Mouse (Mus musculus) lung, postnatal 10 days (tissue): Measurements from ENCODE around the gene Tbx6.

Source experiments
- DNase-seq: peaks from one replicate; pipeline ENCODE4 v3.0.0; 2021

Gene Tbx6

DNA sequence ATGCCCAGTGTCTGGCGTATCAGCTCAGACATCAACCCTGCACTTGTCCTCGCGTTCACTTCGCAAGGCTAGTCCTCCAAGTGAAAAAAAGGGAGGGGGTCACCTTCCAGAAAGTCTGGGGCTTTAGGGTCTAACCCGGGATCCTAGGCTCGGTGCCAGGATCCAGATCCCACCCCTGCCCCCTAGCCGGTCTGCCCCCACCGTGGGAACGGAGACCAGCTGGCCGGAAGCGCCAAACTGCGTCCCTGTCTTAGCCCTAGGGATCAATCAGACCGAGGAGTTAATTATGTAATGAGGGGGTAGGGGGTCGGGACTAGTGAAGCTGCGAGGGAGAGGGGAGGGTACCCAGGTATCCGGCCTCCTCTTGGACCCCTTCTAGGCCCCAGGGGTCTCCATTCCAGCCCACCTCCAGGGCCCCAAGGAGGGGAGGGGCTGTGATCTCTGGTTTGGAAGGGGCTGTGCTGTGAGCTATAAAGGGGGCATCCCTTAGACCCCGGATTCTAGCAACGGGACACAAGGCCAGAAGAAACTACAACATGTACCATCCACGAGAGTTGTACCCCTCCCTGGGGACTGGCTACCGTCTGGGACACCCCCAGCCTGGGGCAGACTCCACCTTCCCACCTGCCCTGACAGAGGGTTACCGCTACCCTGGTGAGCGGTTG lies at the start of gene Tbx6:
TSS of gene Tbx6 (plus strand) at position 513 of the 665 bp plus-strand sequence.
- peak; percentile 64 for DNase-seq

DNA sequence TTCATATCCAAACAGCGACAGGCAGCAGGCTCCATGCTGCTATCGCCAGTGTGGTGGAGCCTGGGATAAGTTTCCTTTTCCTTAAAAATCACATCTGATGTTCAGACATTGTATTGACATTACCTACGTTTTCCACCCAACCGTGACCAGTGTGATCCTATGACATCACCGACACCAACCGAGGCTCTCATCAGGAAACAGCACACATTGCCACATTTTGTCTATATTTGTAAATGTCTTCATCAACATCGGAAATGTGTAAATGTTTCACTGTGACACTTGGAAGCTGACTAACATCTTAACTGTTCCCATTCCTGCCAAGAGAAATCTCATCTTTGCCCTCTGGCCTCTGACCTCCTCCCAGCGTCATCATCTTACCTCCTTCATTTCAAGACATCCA lies 45.2 kb upstream of the Tbx6 start:
- DNase-seq: no peak

DNA sequence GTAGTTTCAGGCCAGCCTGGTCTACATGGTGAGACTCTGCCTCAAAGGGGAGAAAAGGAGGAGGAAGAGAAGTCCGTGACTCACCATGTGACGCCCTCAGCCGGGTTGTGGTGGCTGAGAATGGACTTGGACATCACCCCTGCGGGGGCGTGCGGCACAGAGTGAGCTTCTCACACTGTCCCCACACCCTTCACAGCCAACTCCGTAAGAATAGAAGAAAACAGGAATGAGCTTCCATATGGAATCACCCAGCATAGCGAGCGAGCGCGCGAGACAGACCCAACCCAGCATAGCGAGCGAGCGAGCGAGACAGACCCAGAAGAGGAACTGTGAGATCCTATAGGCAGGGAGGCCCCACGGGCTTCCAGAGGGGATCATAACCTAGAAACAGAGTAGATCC lies 41.7 kb upstream of the Tbx6 start:
- DNase-seq: no peak

DNA sequence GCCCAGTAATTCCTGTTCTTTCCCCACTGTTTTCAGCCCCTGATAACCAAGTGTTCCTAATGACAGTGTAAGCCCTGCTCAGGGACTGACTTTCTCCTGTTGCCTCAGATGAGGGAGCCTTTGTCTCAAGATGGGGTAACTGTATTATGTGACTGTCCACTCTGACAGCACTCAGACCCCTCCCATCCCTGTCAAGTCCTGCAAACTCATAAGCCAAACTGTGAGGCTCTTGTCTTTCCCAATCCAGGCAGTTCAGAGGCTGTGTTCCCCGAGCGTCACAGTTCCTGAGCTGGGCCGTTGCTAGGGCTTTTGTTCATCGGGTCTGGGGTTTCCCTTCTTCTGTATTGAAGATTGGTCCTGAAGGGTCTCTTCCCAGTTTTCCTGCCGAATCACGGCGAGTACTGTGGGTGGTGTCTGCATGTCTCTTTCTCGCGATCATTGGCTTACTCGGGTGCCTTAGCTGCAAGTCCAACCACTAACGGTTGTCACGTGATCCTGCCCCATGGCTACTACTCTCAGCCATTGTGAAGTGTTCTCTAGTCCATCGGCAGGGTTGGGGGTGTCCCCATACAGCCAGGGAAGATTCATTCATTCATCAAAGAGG lies 41.0 kb upstream of the Tbx6 start:
- DNase-seq: no peak

DNA sequence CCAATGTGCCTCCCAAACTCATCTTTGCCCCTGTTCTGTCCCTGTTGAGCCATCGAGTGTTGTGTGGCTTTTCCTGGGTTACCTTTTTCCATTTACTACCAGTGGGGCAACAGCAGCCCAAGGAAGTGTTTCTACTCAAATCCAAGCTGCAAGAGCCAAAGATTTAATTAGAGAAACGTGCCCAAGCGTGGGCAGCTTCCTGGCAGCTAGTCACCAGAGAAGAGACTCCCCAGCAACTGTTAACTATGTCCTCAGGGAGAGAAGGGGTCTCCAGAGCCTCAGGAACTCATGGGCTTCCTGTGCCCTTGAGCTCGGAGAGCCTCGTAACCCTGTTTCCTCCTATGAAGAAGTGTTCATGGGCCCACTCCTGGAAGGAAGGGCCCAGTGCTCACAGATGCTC lies 40.3 kb upstream of the Tbx6 start:
- DNase-seq: no peak

DNA sequence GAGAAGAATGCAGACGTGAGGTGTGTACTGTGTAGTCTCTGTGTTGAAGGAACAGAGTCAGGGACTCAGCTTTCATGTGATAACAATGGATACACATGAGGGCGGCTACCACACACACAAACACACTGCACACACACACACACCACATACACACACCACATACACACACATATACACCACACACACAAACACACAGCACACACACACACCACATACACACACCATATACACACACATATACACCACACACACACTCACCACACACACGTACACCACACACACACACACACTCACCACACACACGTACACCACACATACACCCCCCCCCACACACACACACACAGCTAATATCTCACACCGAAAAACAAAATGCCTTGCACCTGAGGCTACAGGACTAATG lies 39.8 kb upstream of the Tbx6 start:
- DNase-seq: no peak

DNA sequence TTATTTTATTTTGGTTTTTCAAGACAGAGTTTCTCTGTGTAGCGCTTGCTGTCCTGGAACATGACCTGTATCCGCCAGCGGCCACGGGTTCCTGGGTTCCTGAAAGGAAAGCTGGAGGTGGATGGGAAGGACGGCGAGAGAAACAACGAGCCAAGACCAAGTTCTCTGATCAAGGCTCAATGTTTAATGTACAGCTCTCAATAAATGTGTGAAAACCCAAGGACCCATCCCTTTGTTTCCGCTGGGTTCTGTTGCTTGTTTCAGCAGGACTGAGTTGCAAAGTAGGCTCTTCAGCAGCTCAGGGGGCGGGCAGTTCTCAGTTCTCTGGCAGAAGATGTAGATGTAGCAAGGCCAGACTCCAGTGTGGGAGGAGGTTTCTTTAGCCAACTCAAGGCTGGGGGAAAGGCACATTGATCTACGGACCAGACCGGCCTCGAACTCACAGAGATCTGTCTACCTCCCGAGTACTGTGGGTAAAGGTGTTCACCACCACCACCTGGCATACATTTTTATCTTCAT lies 39.3 kb upstream of the Tbx6 start:
- no peak for DNase-seq

DNA sequence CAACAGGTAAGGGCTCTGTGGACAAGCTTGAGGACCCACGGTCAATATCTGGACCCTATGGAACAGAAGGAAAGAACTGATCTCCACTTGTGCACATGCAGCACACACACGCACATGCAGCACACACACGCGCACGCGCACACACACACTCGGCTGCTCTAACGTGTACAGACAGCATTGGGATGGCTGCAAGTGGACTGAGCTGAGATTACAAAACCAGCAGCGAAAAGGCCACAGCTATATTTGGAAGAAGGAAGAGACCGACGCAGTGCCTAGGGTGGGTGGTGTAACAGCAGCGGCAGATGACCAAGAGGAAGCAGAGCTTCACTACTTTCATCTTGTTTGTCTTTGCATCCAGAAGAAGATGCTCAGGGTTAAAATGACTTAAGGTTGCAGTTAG lies 35.2 kb upstream of the Tbx6 start:
- no peak for DNase-seq

DNA sequence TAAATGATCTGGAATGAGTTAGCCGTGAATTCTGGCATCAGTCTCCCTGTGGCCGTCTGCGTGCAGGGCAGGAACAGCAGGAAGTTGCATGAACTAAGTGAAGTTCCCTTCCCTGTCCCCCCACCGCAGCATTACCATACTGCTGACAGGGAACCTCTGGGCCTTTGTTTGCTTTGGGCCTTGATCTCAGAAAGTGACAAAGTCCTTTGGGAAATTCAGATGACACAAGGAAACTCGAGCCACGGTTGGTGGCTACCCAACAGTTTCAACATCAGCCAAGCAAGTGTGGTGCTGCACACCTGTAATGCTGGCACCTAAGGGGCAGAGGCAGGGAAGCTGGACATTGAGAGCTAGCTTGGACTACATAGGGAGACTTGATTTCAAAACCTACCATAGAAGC lies 34.5 kb upstream of the Tbx6 start:
- no peak for DNase-seq

DNA sequence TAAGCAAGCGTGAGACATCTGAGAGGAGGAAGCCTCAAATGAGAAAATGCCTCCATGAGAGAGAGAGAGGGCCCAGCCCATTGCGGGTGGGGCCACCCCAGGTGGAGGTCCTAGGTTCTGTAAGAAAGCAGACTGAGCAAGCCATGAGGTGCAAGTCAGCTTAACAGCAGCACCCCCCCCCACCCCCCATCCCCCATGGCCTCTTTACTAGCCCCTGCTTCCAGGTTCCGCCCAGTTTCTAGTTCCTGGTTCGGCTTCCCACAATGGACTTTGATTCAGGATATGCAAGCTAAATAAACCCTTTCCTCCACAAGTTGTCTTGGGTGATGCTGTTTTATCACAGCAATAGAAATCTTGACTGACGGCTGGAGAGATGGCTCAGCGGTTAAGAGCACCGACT lies 32.5 kb upstream of the Tbx6 start:
- DNase-seq: no peak

DNA sequence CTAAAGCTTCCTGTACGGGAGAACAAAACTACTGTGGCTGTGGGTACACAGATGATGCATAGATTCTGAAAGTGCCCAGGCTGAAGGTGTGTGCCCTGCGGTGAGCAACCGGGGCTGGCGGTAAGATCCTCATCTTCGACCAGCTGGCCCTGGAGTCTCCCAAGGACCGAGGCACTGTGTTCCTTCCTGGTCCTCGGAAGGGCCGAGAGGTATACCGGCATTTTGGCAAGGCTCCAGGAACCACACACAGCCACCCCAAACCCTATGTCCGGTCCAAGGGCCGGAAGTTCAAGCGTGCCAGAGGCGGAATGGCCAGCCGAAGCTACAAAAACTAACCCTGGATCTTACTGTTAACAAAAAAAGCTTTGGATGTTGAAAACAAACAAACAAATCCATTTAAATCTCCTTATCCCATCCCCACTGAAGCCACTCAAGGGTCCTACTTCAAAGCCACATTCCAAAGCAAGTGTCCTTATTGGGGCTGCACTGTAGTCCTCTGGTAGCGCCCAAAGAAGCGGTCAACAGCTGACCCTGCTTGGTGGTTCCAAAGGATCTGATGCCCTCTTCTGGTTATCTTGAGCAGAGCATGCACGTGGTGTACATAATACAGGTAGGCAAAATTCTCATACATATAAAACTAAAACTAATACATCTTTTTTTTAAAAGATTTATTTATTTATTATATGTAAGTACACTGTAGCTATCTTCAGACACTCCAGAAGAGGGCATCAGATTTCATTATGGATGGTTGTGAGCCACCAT lies 31.5 kb upstream of the Tbx6 start:
- no peak for DNase-seq

DNA sequence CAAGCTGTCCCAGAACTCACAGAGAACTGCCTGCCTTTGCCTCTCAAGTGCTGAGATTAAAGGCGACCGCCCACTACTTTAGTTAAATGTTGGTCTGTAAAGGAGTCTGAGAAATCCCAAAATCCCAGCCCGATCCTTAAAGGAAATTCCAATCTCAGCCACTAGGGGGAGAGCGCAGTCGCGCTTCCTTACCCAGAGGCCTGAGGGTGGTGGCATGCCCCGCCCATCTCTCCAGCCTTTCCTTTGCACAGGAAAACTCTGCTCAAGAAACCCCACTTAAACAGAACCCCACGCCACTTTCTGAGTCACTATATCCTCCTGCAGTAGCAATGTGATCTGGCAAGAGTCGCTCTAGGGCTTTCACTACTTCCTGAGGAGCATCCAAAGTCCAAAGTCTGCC lies 26.4 kb upstream of the Tbx6 start:
- DNase-seq: peak; percentile 93

DNA sequence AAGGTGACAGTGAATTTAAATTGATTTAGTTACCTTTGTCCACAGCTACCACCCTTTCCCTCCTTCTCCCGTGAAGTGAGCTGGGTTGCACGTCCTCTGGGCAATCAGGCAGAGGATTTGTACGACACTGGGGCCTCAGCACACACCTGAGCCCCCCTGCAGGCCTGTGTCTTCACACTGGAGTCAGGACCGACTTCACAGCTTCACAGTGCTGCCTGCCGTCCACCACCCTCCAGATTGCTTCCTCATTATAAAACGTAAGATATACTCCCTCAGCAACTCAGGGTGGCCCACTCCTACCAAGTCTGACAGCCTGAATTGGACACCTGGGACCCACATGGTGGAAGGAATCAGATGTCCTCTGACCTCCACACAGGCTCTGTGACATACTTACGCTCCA lies 22.7 kb upstream of the Tbx6 start:
- DNase-seq: no peak

DNA sequence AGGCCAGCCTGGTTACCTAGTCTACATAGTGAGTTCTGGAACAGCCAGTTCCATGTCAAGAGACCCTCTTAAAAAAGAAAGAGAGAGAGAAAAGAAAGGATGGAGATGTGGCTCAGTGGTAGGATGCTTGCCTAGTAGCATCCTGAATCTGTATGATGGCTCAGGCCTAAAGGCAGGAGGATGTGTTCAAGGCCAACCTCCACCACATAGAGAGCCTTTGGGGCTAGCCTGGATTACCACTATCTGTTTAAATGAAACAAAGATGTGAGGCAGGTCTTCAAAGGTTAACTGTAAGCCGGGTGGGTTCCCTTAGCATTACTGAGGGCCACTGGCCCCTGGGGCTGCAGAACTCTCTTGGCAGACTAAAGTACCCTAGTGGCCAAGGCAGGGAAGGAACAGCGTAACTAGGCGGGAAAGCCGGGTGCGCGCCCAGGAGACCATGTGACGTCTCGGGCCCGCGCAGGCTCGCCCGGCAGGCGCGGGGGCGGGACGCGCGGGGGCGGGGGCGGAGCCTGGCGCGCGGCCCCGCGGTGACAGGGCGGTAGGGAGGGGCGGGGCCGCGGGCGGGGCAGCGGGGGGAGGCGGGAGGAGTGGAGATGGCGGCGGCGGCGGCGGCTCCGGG lies 22.1 kb upstream of the Tbx6 start, which contains the start of gene Mapk3:
TSS of gene Mapk3 (plus strand) at position 552 of the 622 bp plus-strand sequence.
- DNase-seq: peak; percentile 94

DNA sequence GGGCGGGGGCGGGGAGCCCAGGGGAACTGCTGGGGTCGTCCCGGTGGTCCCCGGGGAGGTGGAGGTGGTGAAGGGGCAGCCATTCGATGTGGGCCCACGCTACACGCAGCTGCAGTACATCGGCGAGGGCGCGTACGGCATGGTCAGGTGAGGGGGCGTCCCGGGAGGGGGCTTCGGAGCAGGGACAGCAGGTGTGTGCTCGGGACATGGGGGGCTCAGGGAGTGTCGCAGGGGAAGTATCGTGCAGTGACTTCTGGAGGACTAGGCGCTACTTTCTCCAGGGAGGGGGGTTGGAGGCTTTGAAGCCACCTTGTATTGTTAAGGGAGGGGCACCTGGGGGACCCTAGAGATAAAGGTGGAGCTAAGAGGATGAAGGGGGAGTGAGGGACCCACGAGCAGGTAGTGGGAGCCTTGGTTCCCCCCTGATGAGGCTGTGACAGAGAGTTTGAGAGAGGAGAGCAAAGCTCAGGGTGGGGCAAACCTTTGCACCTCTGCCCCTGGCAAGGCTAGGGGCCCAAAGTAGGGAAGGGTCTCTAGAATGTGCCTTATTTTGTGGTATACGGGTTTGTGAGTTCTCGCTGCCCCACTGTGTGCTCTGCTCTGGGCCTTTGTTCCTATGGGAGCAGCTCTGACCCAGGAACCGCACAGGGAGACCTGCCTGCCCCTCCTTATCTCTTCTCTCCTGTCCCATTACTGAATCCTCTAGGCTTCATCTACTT lies 21.5 kb upstream of the Tbx6 start:
- no peak for DNase-seq

DNA sequence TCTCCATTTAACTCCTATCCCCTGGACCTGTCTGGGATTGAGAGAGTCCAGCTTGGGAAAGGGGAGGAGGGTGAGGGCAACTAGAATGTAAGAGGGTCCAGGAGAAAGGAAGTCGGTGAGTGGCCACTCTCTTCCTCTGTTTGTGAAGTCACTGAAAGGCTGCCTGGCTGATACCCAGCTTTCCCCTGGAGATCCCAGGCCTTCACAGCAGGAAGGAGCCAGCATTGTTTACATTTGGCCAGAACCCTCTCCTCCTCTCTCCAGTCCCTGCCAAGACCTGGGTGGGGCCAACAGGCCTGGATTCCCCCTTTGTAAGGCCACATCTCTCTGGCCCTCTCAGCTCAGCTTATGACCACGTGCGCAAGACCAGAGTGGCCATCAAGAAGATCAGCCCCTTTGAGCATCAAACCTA lies 20.9 kb upstream of the Tbx6 start:
- DNase-seq: peak; percentile 97

DNA sequence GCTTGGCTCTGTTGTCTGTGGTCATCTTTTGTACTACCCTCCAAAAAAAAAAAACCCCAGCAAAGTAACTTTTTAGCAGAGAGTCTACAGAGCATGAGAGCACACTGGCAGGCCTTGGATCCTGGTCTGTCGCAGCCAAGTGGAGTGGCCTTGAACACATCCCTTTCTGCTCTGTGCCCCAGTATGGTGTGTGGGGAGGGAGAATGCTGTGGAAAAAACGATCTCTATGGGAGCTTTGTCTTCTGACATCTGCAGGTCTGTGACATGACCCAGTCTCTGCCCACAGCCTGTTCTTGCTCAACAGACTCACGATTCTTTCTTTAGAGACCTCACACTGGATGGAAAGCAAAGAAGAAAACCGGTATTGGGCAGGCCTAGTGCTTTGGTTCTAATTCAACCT lies 20.3 kb upstream of the Tbx6 start:
- no peak for DNase-seq

DNA sequence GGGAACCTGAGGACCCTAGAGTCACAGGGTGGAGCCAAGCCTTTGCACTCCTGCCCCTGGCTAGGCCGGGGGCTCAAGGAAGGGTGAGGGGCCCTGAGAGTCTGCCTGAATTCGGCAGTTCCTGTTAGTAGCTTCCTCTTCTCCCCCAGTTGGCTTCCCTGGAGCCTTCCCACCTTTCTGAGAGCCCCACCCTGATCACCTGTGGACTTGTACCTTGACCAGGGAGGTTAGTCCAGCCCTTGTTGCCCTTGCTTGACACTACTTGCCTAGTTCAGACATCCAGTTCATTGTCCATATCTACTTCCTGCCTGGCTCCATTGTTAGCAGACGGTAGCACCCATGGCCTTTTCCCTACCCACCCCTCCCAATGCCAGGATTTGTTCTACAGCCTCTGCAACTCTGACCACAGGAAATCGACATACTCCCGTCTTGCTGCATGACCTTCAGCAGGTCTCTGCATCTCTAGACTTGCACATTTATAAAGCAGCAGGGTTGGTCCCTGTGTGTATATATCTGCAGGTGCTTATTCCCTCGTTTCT lies 19.7 kb upstream of the Tbx6 start:
- no peak for DNase-seq

DNA sequence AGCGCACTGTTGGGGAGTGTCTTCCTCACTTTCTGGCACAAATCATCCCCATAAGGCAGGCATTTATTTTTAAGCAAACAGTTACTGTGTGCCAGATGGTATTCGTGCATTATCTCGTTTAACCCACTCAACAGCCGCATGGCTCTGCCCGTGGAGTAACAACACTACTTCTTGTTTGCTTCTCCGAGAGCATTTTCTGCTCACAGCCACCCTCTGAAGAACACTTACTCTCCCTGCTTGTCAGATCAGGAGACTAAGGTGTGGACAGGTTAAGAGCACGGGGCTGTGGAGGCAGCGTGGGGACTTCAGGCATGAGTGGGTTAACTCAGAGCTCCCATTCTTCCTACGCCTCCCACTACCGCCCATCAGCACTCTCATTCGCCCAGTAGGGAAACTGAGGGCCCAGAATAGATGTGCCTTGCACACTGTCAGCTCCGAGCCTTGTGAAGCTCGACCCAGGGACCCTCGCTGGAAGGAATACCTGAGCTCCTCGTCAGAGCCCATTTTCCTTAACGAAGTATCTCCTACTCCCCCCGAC lies 18.7 kb upstream of the Tbx6 start:
- no peak for DNase-seq

DNA sequence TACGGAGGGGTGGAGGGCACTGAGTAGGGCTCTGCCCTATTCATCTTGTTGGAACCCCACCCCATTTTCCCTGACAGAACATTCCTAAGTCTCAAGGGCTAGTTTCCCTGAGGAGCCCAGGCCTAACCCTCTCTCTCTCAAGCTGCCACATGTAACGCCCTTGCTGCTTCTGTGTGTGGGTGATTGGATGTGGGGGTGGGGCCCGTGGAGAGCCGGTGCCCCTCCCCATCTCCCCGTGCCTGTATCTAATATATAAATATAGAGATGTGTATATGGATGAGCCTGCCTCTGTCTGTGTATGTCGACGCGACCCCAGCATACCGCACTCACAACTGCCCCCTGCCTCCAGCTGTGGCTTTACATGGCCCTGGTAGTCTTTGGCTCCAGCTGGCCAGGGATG lies 15.7 kb upstream of the Tbx6 start:
- no peak for DNase-seq

DNA sequence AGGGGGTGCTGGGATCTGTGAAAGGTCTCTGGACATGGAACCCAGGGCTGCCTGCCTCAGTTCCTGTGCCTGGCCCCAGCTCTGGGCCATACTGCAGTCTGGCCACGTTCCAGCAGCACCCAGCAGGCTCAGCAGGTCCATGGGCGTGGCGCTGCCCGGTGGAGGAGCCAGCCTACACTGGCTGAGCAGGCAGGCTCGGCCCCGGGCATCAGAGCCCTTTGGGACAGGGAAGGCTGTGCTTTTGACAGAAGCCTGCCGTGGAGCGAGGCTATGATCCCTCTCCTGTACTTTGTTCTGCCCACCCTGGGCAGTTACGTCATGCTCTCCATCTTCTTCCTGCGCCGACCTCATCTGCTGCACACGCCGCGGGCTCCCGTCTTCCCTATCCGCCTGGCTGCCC lies 15.1 kb upstream of the Tbx6 start, which contains the start of gene Gdpd3:
TSS of gene Gdpd3 (plus strand) at position 134 of the 400 bp plus-strand sequence.
- DNase-seq: no peak

DNA sequence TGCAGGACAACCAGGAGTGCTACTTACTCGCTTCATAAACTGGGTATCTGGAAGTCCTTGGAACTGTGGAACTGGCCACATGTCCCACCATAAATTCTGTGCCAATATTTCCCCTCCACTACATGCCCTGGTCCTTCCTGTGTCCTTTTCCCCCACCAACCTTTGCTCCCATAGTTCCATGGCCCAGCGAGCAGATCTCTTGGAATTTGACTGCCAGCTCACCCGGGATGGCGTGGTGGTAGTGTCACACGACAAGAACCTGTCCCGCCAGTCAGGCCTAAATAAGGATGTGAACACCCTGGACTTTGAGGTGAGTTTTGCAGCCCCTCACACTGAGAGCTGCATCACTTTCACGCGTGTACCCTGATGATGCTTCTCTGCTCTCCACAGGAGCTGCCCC lies 14.3 kb upstream of the Tbx6 start:
- DNase-seq: no peak
